Mouse (Mus musculus) liver, embryonic 14.5 days (tissue): ENCODE results near the gene Piga. TPM values are rescaled to one million over a fixed set of nuclear protein-coding genes. Genes with fewer than 3 reads are reported as not detected.

Source experiments
- ATAC-seq: fragments of 200-750 bp; cut with Nextera tagmentation; 2 replicates; pipeline ENCODE4 v1.8.0; 2017; ENCODE audit warnings: moderate number of reproducible peaks, mild to moderate bottlenecking, moderate library complexity; ENCODE audit not compliant: insufficient read depth
- DNase-seq, 3 experiments: peaks; one replicate each; pipeline ENCODE4 v3.0.0-alpha.2; 2012 to 2013; ENCODE audit warnings: low read depth in 3 of 3, low spot score in 3 of 3
- H3K27ac ChIP-seq: fragments of 300-500 bp; sonication (generic); 2 replicates; pipeline ENCODE4 v1.5.1; 2014; ENCODE audit warnings: moderate library complexity, mild to moderate bottlenecking, control low read depth, inconsistent platforms
- H3K27me3 ChIP-seq: fragments of 300-500 bp; sonication (generic); 2 replicates; pipeline ENCODE4 v1.6.1; 2014; ENCODE audit warnings: mild to moderate bottlenecking, low read length, moderate library complexity; ENCODE audit not compliant: control insufficient read depth, insufficient read depth
- H3K36me3 ChIP-seq: fragments of 300-500 bp; sonication (generic); replicated peaks from 2 replicates; pipeline ENCODE4 v1.6.1; 2014; ENCODE audit warnings: low read depth; ENCODE audit not compliant: control insufficient read depth, insufficient read depth
- H3K4me1 ChIP-seq, 2 experiments: fragments of 200-500 bp in 1 of 2; fragments of 300-500 bp in 1 of 2; sonication (generic) in 1 of 2; replicated peaks; 2 replicates each; pipeline ENCODE4 v1.6.1; 2012 to 2014; ENCODE audit warnings: antibody characterized with exemption in 1 of 2, inconsistent platforms in 1 of 2, low read length in 1 of 2; ENCODE audit not compliant: control insufficient read depth in 2 of 2, insufficient read depth in 2 of 2
- H3K4me2 ChIP-seq: fragments of 300-500 bp; sonication (generic); 2 replicates; pipeline ENCODE4 v1.6.1; 2014; ENCODE audit warnings: low read depth, mild to moderate bottlenecking, control low read depth, moderate library complexity
- H3K4me3 ChIP-seq, 2 experiments: fragments of 200-500 bp in 1 of 2; fragments of 300-500 bp in 1 of 2; sonication (generic) in 1 of 2; 2 replicates each; pipeline ENCODE4 v1.5.1; 2012 to 2014; ENCODE audit warnings: low read depth in 2 of 2, low read length in 2 of 2, mild to moderate bottlenecking in 2 of 2, control low read depth in 1 of 2, inconsistent platforms in 1 of 2, moderate library complexity in 1 of 2; ENCODE audit not compliant: insufficient read depth in 1 of 2
- H3K9ac ChIP-seq: fragments of 300-500 bp; sonication (generic); replicated peaks from 2 replicates; pipeline ENCODE4 v1.6.1; 2014; ENCODE audit warnings: mild to moderate bottlenecking, control low read depth, moderate library complexity
- H3K9me3 ChIP-seq: fragments of 300-500 bp; sonication (generic); 2 replicates; pipeline ENCODE4 v1.6.1; 2016; ENCODE audit warnings: low read length, mixed read lengths; ENCODE audit not compliant: control insufficient read depth
- CTCF ChIP-seq: IDR thresholded peaks from 2 replicates; pipeline ENCODE4 v1.5.1; 2016; ENCODE audit warnings: antibody characterized with exemption, low read depth, control low read depth
- EP300 ChIP-seq: IDR thresholded peaks from 2 replicates; pipeline ENCODE4 v1.6.1; 2016; ENCODE audit warnings: antibody characterized with exemption, low read depth
- WGBS: fragments of 180-500 bp; shearing (Covaris S2); extraction: QIAGEN DNeasy Blood & Tissue Kit; methylation state at CpG from one replicate; pipeline ENCODE4 v1.1.7; 2014; ENCODE audit not compliant: insufficient replicate concordance; 5-methylcytosine and 5-hydroxymethylcytosine counted together
- polyA plus RNA-seq, 2 experiments: library from polyadenylated mRNA; depleted of rRNA in 1 of 2; stranded (reverse) in 1 of 2; unstranded in 1 of 2; fragments of >200 nt; fragmentation: Nextera tagmentation in 1 of 2; extraction: Ambion mirVana in 1 of 2; gene quantifications; 2 replicates each; pipeline versions ENCODE4 v1.2.1 to v1.2.3; 2012 to 2014

Piga gene
- polyA plus RNA-seq, 2 experiments, result 9.0 to 11.5 TPM

- TF ChIP-seq EP300, result no peak
- TF ChIP-seq CTCF, result no peak
- Histone ChIP-seq H3K27me3 (no peaks in the 10 kb centered on the region), H3K27ac (peak overlapping the region; percentile 64), H3K9ac (no peak overlapping the region), H3K4me2 (peak overlapping the region; percentile 44), H3K36me3 (no peaks in the 10 kb centered on the region), H3K4me3 (no peak overlapping the region), H3K9me3 (no peaks in the 10 kb centered on the region), H3K4me1 (peaks cover 6 to 24% of the 10 kb centered on the region in 2 experiments; a peak in 3 of 4 replicates)
- peak; percentile 60 for ATAC-seq
- DNase-seq, result no peak
- 47% methylated on average over 9 of the region's 9 CpGs for WGBS
Measured at GRCm38 (mm10) chrX:164446835-164447681, 27.5 kb downstream of the Piga start.

GRCm38 (mm10) chrX:164447682-164448071 is 28.1 kb downstream of the Piga start:
- H3K9me3 ChIP-seq, result no peaks in the 10 kb centered on the region
- no peak overlapping the region for H3K4me3 ChIP-seq
- peak; percentile 47 to 56 (median 47) for DNase-seq
- ATAC-seq, result peak; percentile 89
- H3K9ac ChIP-seq, result no peak overlapping the region; the same call in 1 of the 2 replicates
- TF ChIP-seq EP300 (peak; percentile 76), CTCF (no peak)
- no peaks in the 10 kb centered on the region for H3K27me3 ChIP-seq
- peak overlapping the region; percentile 44 for H3K4me2 ChIP-seq
- H3K36me3 ChIP-seq, result no peaks in the 10 kb centered on the region
- peak overlapping the region; percentile 64 for H3K27ac ChIP-seq
- WGBS, result 19% methylated on average over 2 of the region's 2 CpGs
- H3K4me1 ChIP-seq, result peaks cover 6 to 24% of the 10 kb centered on the region in 2 experiments; a peak in 3 of 4 replicates

- ATAC-seq (no peak), DNase-seq (peak; percentile 33 to 55 (median 41))
- H3K27me3 ChIP-seq, result no peaks in the 10 kb centered on the region
- H3K4me3 ChIP-seq, result no peak overlapping the region
- no peaks in the 10 kb centered on the region for H3K36me3 ChIP-seq
- no peak overlapping the region for H3K4me2 ChIP-seq
- H3K9me3 ChIP-seq, result no peaks in the 10 kb centered on the region
- TF ChIP-seq EP300, result no peak
- peak; percentile 51 for TF ChIP-seq CTCF
- WGBS, result 13% methylated on average over 3 of the region's 3 CpGs
- no peak overlapping the region for H3K27ac ChIP-seq
- H3K9ac ChIP-seq, result no peak overlapping the region
- peaks cover 6 to 24% of the 10 kb centered on the region in 2 experiments; a peak in 3 of 4 replicates for H3K4me1 ChIP-seq
Measured at GRCm38 (mm10) chrX:164449201-164449600, 29.6 kb downstream of the Piga start.

- DNase-seq (no peak), ATAC-seq (no peak)
- H3K36me3 ChIP-seq, result no peaks in the 10 kb centered on the region
- H3K9me3 ChIP-seq, result no peaks in the 10 kb centered on the region
- H3K27ac ChIP-seq, result no peak overlapping the region
- H3K4me3 ChIP-seq, result no peak overlapping the region
- no peaks in the 10 kb centered on the region for H3K4me1 ChIP-seq
- no peak overlapping the region for H3K9ac ChIP-seq
- H3K4me2 ChIP-seq, result no peak overlapping the region
- 44% methylated on average over 6 of the region's 6 CpGs for WGBS
- H3K27me3 ChIP-seq, result no peaks in the 10 kb centered on the region
- 0 out of 2 replicates have a peak, but pooled peaks have one; percentile 5 for TF ChIP-seq CTCF
- TF ChIP-seq EP300, result no peak
Measured at GRCm38 (mm10) chrX:164459205-164459878, 39.8 kb downstream of the Piga start.

Other genes starting within 250 kb of the Piga start
- gene Bmx, start 161.6 kb upstream of the Piga start, polyA plus RNA-seq (2012; rRNA removed), result 0.06 and 0.16 TPM in 2 replicates
- 0.19 and 0.24 TPM in 2 replicates for gene Bmx, start 161.6 kb upstream of the Piga start, polyA plus RNA-seq (2014; fragmentation: Nextera tagmentation; extraction: Ambion mirVana)
- gene Pir, start 150.4 kb upstream of the Piga start, polyA plus RNA-seq (2012; rRNA removed), result 3.8 and 6.8 TPM in 2 replicates
- 20.9 and 21.6 TPM in 2 replicates for gene Pir, start 150.4 kb upstream of the Piga start, polyA plus RNA-seq (2014; fragmentation: Nextera tagmentation; extraction: Ambion mirVana)
- gene Vegfd, start 46.4 kb upstream of the Piga start, polyA plus RNA-seq (2012; rRNA removed), result 0.73 and 1.0 TPM in 2 replicates
- 0.69 and 0.71 TPM in 2 replicates for gene Vegfd, start 46.4 kb upstream of the Piga start, polyA plus RNA-seq (2014; fragmentation: Nextera tagmentation; extraction: Ambion mirVana)
- 0.06 TPM in 1 of 2 replicates, not detected in the other for gene Asb11, start 17.2 kb downstream of the Piga start, polyA plus RNA-seq (2012; rRNA removed)
- gene Asb11, start 17.2 kb downstream of the Piga start, polyA plus RNA-seq (2014; fragmentation: Nextera tagmentation; extraction: Ambion mirVana), result not detected in 2 replicates
- 0.05 TPM in 1 of 2 replicates, not detected in the other for gene Asb9, start 86.5 kb downstream of the Piga start, polyA plus RNA-seq (2012; rRNA removed)
- gene Asb9, start 86.5 kb downstream of the Piga start, polyA plus RNA-seq (2014; fragmentation: Nextera tagmentation; extraction: Ambion mirVana), result not detected in 2 replicates